Mouse (Mus musculus) embryonic facial prominence, embryonic 13.5 days (tissue): ENCODE results near the gene Rnf11. TPM values are rescaled to one million over a fixed set of nuclear protein-coding genes. Genes with fewer than 3 reads are reported as not detected.

Experiments used
- ATAC-seq: fragments of 200-750 bp; cut with Nextera tagmentation; 2 replicates; pipeline ENCODE4 v1.8.0; 2017; ENCODE audit warnings: low read depth; ENCODE audit not compliant: insufficient number of reproducible peaks, insufficient read depth, low FRiP score, low TSS enrichment
- H3K27ac ChIP-seq: fragments of 300-500 bp; sonication (generic); 2 replicates; pipeline ENCODE4 v1.5.1; 2015; ENCODE audit warnings: moderate library complexity, mild to moderate bottlenecking, inconsistent platforms
- H3K27me3 ChIP-seq: fragments of 300-500 bp; sonication (generic); 2 replicates; pipeline ENCODE4 v1.6.1; 2015; ENCODE audit warnings: mild to moderate bottlenecking, inconsistent platforms
- H3K36me3 ChIP-seq: fragments of 300-500 bp; sonication (generic); 2 replicates; pipeline ENCODE4 v1.6.1; 2015; ENCODE audit warnings: mild to moderate bottlenecking, inconsistent platforms
- H3K4me1 ChIP-seq: fragments of 300-500 bp; sonication (generic); 2 replicates; pipeline ENCODE4 v1.6.1; 2015; ENCODE audit warnings: inconsistent platforms
- H3K4me2 ChIP-seq: fragments of 300-500 bp; sonication (generic); 2 replicates; pipeline ENCODE4 v1.6.1; 2015; ENCODE audit warnings: moderate library complexity, mild to moderate bottlenecking, inconsistent platforms
- H3K4me3 ChIP-seq: fragments of 300-500 bp; sonication (generic); 2 replicates; pipeline ENCODE4 v1.5.1; 2015; ENCODE audit warnings: mild to moderate bottlenecking, inconsistent platforms
- H3K9ac ChIP-seq: fragments of 300-500 bp; sonication (generic); 2 replicates; pipeline ENCODE4 v1.6.1; 2015; ENCODE audit warnings: mild to moderate bottlenecking, inconsistent platforms
- H3K9me3 ChIP-seq: fragments of 300-500 bp; sonication (generic); 2 replicates; pipeline ENCODE4 v1.6.1; 2016; ENCODE audit warnings: inconsistent platforms
- WGBS: fragments of 180-500 bp; shearing (Covaris S2); methylation state at CpG from one replicate; pipeline ENCODE4 v1.1.7; 2015; ENCODE audit warnings: mixed read lengths; 5-methylcytosine and 5-hydroxymethylcytosine counted together
- polyA plus RNA-seq: library from polyadenylated mRNA; unstranded; fragments of >200 nt; fragmentation: Nextera tagmentation; extraction: Ambion mirVana; gene quantifications from 2 replicates; pipeline ENCODE4 v1.2.1, GENCODE M21; 2015

Rnf11 gene
- polyA plus RNA-seq, 1 experiment from 2014 or later = 39.9 TPM

GRCm38 (mm10) chr4:109432668-109433375 lies 51.7 kb downstream of the Rnf11 start:
- Histone ChIP-seq H3K9me3 (no peaks in the 10 kb centered on the region), H3K4me1 (peaks cover 9% of the 10 kb centered on the region), H3K27me3 (no peaks in the 10 kb centered on the region), H3K4me2 (no peak overlapping the region), H3K27ac (no peak overlapping the region), H3K36me3 (no peaks in the 10 kb centered on the region), H3K4me3 (no peak overlapping the region), H3K9ac (0 out of 2 replicates have a peak overlapping the region, but pooled peaks have one; percentile 16)
- no peak for ATAC-seq
- 45% methylated on average over 16 of the region's 16 CpGs for WGBS

GRCm38 (mm10) chr4:109430854-109431253 lies 53.7 kb downstream of the Rnf11 start:
- 52% methylated on average over 13 of the region's 13 CpGs for WGBS
- H3K27me3 ChIP-seq = no peaks in the 10 kb centered on the region
- H3K36me3 ChIP-seq = no peaks in the 10 kb centered on the region
- no peak overlapping the region for H3K4me2 ChIP-seq
- H3K9ac ChIP-seq = no peak overlapping the region
- no peak for ATAC-seq
- no peak overlapping the region for H3K27ac ChIP-seq
- peaks cover 9% of the 10 kb centered on the region for H3K4me1 ChIP-seq
- no peak overlapping the region for H3K4me3 ChIP-seq
- no peaks in the 10 kb centered on the region for H3K9me3 ChIP-seq

GRCm38 (mm10) chr4:109430250-109430649 lies 54.3 kb downstream of the Rnf11 start:
- Histone ChIP-seq H3K4me3 (no peak overlapping the region), H3K27ac (no peak overlapping the region), H3K9ac (no peak overlapping the region), H3K4me1 (peaks cover 9% of the 10 kb centered on the region), H3K4me2 (no peak overlapping the region), H3K36me3 (no peaks in the 10 kb centered on the region), H3K27me3 (no peaks in the 10 kb centered on the region), H3K9me3 (no peaks in the 10 kb centered on the region)
- no peak for ATAC-seq
- 90% methylated on average over 7 of the region's 7 CpGs for WGBS

- Histone ChIP-seq H3K27ac (no peak overlapping the region), H3K36me3 (no peaks in the 10 kb centered on the region)
- WGBS = 69% methylated on average over 1 of the region's 1 CpGs
These were observed 57.5 kb downstream of the Rnf11 start for GRCm38 (mm10) chr4:109427058-109427457.

GRCm38 (mm10) chr4:109423438-109423837 lies 61.1 kb downstream of the Rnf11 start:
- ATAC-seq = no peak
- WGBS = 69% methylated on average over 2 of the region's 2 CpGs
- Histone ChIP-seq H3K36me3 (no peaks in the 10 kb centered on the region), H3K4me1 (no peaks in the 10 kb centered on the region), H3K27me3 (no peaks in the 10 kb centered on the region), H3K4me3 (no peak overlapping the region), H3K4me2 (no peak overlapping the region), H3K9ac (no peak overlapping the region), H3K9me3 (no peaks in the 10 kb centered on the region), H3K27ac (no peak overlapping the region)

More at GRCm38 (mm10) chr4:109427058-109427457, 57.5 kb downstream of the Rnf11 start:
- Histone ChIP-seq H3K9ac (0 out of 2 replicates have a peak overlapping the region, but pooled peaks have one; percentile 16), H3K4me3 (no peak overlapping the region), H3K4me1 (no peaks in the 10 kb centered on the region), H3K9me3 (no peaks in the 10 kb centered on the region), H3K27me3 (no peaks in the 10 kb centered on the region), H3K4me2 (no peak overlapping the region)
- no peak for ATAC-seq

- H3K27me3 ChIP-seq = no peaks in the 10 kb centered on the region
- no peak overlapping the region for H3K27ac ChIP-seq
- H3K4me3 ChIP-seq = no peak overlapping the region
- no peak for ATAC-seq
- no peaks in the 10 kb centered on the region for H3K9me3 ChIP-seq
- H3K36me3 ChIP-seq = no peaks in the 10 kb centered on the region
- H3K4me1 ChIP-seq = no peaks in the 10 kb centered on the region
- H3K4me2 ChIP-seq = no peak overlapping the region
- H3K9ac ChIP-seq = no peak overlapping the region
- 66% methylated on average over 6 of the region's 6 CpGs for WGBS
These were observed 62.1 kb downstream of the Rnf11 start for GRCm38 (mm10) chr4:109422436-109422835.

GRCm38 (mm10) chr4:109421608-109422007 lies 62.9 kb downstream of the Rnf11 start:
- Histone ChIP-seq H3K4me2 (no peak overlapping the region), H3K4me3 (no peak overlapping the region), H3K9ac (no peak overlapping the region), H3K9me3 (no peaks in the 10 kb centered on the region), H3K4me1 (no peaks in the 10 kb centered on the region), H3K27ac (no peak overlapping the region), H3K27me3 (no peaks in the 10 kb centered on the region), H3K36me3 (no peaks in the 10 kb centered on the region)
- ATAC-seq = no peak
- WGBS = 83% methylated on average over 7 of the region's 7 CpGs

- ATAC-seq = no peak
- H3K4me1 ChIP-seq = no peaks in the 10 kb centered on the region
- 77% methylated on average over 8 of the region's 8 CpGs for WGBS
These were observed 64.3 kb downstream of the Rnf11 start for GRCm38 (mm10) chr4:109420138-109420795.

GRCm38 (mm10) chr4:109419563-109419962 lies 65.0 kb downstream of the Rnf11 start:
- no peaks in the 10 kb centered on the region for H3K9me3 ChIP-seq
- H3K27ac ChIP-seq = no peak overlapping the region
- H3K27me3 ChIP-seq = no peaks in the 10 kb centered on the region
- H3K4me1 ChIP-seq = 0 out of 2 replicates have a peak, but pooled peaks cover 1% of the 10 kb centered on the region
- ATAC-seq = no peak
- no peaks in the 10 kb centered on the region for H3K36me3 ChIP-seq
- H3K4me3 ChIP-seq = no peak overlapping the region
- H3K4me2 ChIP-seq = no peak overlapping the region
- H3K9ac ChIP-seq = no peak overlapping the region
- WGBS = 92% methylated on average over 4 of the region's 4 CpGs

More at GRCm38 (mm10) chr4:109420138-109420795, 64.3 kb downstream of the Rnf11 start:
- Histone ChIP-seq H3K4me3 (no peak overlapping the region), H3K27me3 (no peaks in the 10 kb centered on the region), H3K9ac (no peak overlapping the region), H3K4me2 (no peak overlapping the region), H3K36me3 (no peaks in the 10 kb centered on the region), H3K27ac (no peak overlapping the region), H3K9me3 (no peaks in the 10 kb centered on the region)

- 24% methylated on average over 3 of the region's 3 CpGs for WGBS
These were observed 65.5 kb downstream of the Rnf11 start for GRCm38 (mm10) chr4:109419017-109419416.

DNA sequence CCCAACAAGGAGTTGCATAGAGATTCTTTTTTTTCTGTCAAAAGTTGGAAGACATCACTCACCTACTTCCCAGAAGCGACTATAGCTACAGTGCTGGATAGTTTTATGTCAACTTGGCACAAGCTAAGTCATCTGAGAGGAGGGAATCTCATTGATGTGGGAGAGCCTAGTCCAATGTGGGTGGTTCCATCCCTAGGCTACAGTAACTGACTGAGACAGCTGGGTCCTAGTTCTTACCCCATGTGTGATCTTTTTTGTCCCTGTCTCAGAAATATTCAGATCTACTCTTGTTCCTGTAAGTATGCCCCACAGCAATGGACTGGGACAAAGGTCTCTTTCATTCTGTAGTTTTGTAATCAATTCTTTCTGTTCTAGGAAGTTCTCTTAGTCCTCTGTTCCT lies 66.5 kb downstream of the Rnf11 start:
- WGBS = 76% methylated on average over 1 of the region's 1 CpGs
- Histone ChIP-seq H3K9ac (no peak overlapping the region), H3K4me3 (no peak overlapping the region), H3K4me2 (no peak overlapping the region), H3K27ac (no peak overlapping the region), H3K4me1 (0 out of 2 replicates have a peak, but pooled peaks cover 4% of the 10 kb centered on the region), H3K36me3 (no peaks in the 10 kb centered on the region), H3K27me3 (no peaks in the 10 kb centered on the region), H3K9me3 (no peaks in the 10 kb centered on the region)
- ATAC-seq = no peak

More at GRCm38 (mm10) chr4:109419017-109419416, 65.5 kb downstream of the Rnf11 start:
- 0 out of 2 replicates have a peak, but pooled peaks cover 4% of the 10 kb centered on the region for H3K4me1 ChIP-seq
- H3K4me3 ChIP-seq = no peak overlapping the region
- no peak for ATAC-seq
- no peak overlapping the region for H3K9ac ChIP-seq
- H3K4me2 ChIP-seq = no peak overlapping the region
- no peaks in the 10 kb centered on the region for H3K27me3 ChIP-seq
- H3K27ac ChIP-seq = no peak overlapping the region
- no peaks in the 10 kb centered on the region for H3K36me3 ChIP-seq
- H3K9me3 ChIP-seq = no peaks in the 10 kb centered on the region

DNA sequence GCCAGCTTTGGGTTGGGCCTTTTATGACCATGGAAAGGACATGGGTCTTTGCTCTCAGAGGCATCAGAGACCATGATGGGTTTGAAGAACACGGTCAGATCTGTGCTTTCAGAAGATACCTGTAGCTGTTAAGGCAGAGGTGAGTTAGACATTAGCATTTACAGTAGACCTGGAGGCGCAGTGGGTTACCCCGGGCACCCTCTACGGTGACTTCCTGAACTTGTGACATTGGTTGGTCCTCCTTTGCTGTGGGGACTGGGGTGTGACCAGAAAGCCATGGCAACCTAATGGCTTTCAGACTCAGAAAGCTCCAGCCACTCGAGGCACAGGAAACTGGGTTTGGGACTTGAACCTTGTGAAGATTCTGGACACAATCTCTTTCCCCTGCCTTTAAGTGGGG lies 72.3 kb downstream of the Rnf11 start:
- Histone ChIP-seq H3K9ac (no peak overlapping the region), H3K4me3 (no peak overlapping the region), H3K4me1 (peaks cover 17% of the 10 kb centered on the region), H3K27ac (no peak overlapping the region), H3K9me3 (no peaks in the 10 kb centered on the region), H3K4me2 (no peak overlapping the region), H3K36me3 (no peaks in the 10 kb centered on the region), H3K27me3 (no peaks in the 10 kb centered on the region)
- 88% methylated on average over 5 of the region's 5 CpGs for WGBS
- no peak for ATAC-seq
